Mouse (Mus musculus) limb, embryonic 15.5 days (tissue): ENCODE measurements at regions not wholly inside any gene's neighbourhood (a gene's known extent, or its start where the extent isn't known, plus 50 kb on each side); places are given as distances from the start of the nearest gene placed in this dataset.

ENCODE experiments used
- ATAC-seq: fragments of 200-750 bp; cut with Nextera tagmentation; 2 replicates; pipeline ENCODE4 v1.8.0; 2017; ENCODE audit warnings: low read depth, moderate TSS enrichment; ENCODE audit not compliant: insufficient number of reproducible peaks, low FRiP score, low TSS enrichment
- H3K27ac ChIP-seq: fragments of 300-500 bp; sonication (generic); 2 replicates; pipeline ENCODE4 v1.5.1; 2015; ENCODE audit warnings: moderate library complexity, mild to moderate bottlenecking, inconsistent platforms
- H3K27me3 ChIP-seq: fragments of 300-500 bp; sonication (generic); 2 replicates; pipeline ENCODE4 v1.6.1; 2015; ENCODE audit warnings: inconsistent platforms
- H3K36me3 ChIP-seq: fragments of 300-500 bp; sonication (generic); 2 replicates; pipeline ENCODE4 v1.6.1; 2015; ENCODE audit warnings: inconsistent platforms
- H3K4me1 ChIP-seq: fragments of 300-500 bp; sonication (generic); 2 replicates; pipeline ENCODE4 v1.6.1; 2015; ENCODE audit warnings: inconsistent platforms
- H3K4me2 ChIP-seq: fragments of 300-500 bp; sonication (generic); 2 replicates; pipeline ENCODE4 v1.6.1; 2015; ENCODE audit warnings: mild to moderate bottlenecking, inconsistent platforms
- H3K4me3 ChIP-seq: fragments of 300-500 bp; sonication (generic); 2 replicates; pipeline ENCODE4 v1.5.1; 2015; ENCODE audit warnings: mild to moderate bottlenecking, inconsistent platforms
- H3K9ac ChIP-seq: fragments of 300-500 bp; sonication (generic); 2 replicates; pipeline ENCODE4 v1.6.1; 2015; ENCODE audit warnings: inconsistent platforms
- H3K9me3 ChIP-seq: fragments of 300-500 bp; sonication (generic); 2 replicates; pipeline ENCODE4 v1.6.1; 2016; ENCODE audit warnings: inconsistent platforms
- WGBS: fragments of 180-500 bp; shearing (Covaris S2); methylation state at CpG from one replicate; pipeline ENCODE4 v1.1.7; 2015; 5-methylcytosine and 5-hydroxymethylcytosine counted together

DNA sequence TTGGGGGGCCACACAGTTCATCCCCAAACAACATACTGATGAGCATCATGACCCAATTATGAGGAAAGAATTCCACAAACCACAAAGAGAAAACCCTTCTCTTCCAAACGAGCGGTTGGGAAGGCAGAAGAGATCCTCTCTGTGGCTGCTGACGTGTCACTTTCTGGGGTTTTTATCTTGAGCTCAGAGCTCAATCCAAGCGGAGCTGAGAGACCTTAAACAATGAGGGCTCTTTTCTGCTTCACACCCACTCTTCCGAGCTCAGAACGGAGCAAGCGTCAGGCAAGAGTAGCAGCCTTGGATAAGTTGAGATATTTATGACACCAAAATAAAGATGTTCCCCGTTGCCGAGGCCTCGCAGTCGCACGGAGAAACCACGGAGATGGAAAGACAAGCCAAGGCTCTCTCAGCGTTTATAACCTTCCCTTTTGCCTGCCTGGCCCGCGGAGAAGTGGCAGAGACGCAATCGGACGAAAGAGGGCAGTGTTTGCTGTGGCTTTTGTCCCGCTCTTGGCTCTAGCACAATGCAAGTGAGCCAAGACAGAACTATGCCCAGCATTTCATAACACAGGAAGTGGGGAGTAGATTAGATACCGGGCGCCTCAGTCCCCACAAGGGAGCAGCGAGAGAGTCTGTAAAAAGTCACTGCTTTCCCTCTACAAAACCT is 100.7 kb downstream of the Chic2 start:
- WGBS = under 1% methylated on average over 23 of the region's 23 CpGs
- peak; percentile 82 for ATAC-seq
- Histone ChIP-seq H3K27me3 (0 out of 2 replicates have a peak, but pooled peaks cover 4% of the 10 kb centered on the region), H3K27ac (peak overlapping the region; percentile 86), H3K9me3 (no peaks in the 10 kb centered on the region), H3K4me2 (peak overlapping the region; percentile 46), H3K36me3 (no peaks in the 10 kb centered on the region), H3K4me3 (peak overlapping the region; percentile 31), H3K9ac (no peak overlapping the region), H3K4me1 (peaks cover 22% of the 10 kb centered on the region)

- no peak overlapping the region for H3K4me3 ChIP-seq
- H3K36me3 ChIP-seq = no peaks in the 10 kb centered on the region
- WGBS = 2% methylated on average over 13 of the region's 13 CpGs
- H3K4me2 ChIP-seq = peak overlapping the region; percentile 15; the same call in 1 of the 2 replicates
- no peak for ATAC-seq
- no peak overlapping the region for H3K9ac ChIP-seq
- H3K4me1 ChIP-seq = peaks cover 25% of the 10 kb centered on the region
- peak overlapping the region; percentile 11; the same call in 1 of the 2 replicates for H3K27ac ChIP-seq
- no peaks in the 10 kb centered on the region for H3K9me3 ChIP-seq
- H3K27me3 ChIP-seq = 0 out of 2 replicates have a peak, but pooled peaks cover 4% of the 10 kb centered on the region
These were observed 103.1 kb downstream of the Chic2 start for GRCm38 (mm10) chr5:74941426-74941825.

GRCm38 (mm10) chr5:74937416-74937940 is 107.1 kb downstream of the Chic2 start:
- Histone ChIP-seq H3K36me3 (no peaks in the 10 kb centered on the region), H3K9ac (no peak overlapping the region), H3K9me3 (no peaks in the 10 kb centered on the region), H3K27me3 (0 out of 2 replicates have a peak, but pooled peaks cover 4% of the 10 kb centered on the region), H3K4me3 (no peak overlapping the region), H3K4me2 (no peak overlapping the region), H3K4me1 (peaks cover 14% of the 10 kb centered on the region), H3K27ac (no peak overlapping the region)
- ATAC-seq = no peak
- 56% methylated on average over 7 of the region's 7 CpGs for WGBS

DNA sequence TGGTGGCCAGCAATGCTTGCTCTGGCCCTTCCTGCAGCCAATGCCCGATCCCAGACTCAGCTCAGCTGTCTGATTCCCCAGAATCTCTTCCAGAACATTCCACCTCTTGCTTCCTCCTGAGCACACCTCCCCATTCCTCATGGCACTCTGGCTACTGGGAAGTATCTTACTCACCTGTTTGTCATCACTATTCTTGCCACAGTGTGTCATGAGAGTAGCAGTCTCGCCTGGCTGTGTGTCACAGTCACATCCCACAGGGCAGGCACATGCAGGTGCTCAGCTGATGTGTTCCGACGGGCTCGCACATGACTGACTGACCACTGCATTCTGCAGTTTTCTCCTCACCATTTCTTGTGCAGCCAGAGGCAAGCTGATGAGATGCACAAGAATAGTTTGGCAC is 108.5 kb downstream of the Chic2 start:
- H3K27ac ChIP-seq = peak overlapping the region; percentile 50; the same call in 1 of the 2 replicates
- ATAC-seq = no peak
- H3K27me3 ChIP-seq = 0 out of 2 replicates have a peak, but pooled peaks cover 4% of the 10 kb centered on the region

DNA sequence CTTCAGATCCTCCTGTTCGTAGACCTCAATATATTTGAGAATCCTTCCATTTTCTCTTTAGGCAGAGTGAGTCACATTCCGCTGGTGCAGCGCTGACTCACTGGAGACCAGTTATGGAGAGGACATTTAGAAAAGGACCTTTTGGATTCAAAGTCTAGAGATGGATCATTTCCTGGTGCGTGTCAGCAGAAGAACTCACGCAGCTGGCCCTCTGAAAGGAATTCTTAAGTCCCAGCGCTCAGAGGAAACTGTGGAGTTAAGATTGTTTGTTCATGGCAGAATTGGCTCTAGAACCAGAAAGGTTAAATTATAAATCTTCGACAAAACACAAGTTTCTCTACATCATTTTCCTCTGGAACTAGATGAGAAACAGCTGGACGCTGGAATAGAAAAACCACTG is 108.9 kb downstream of the Chic2 start:
- no peak overlapping the region for H3K4me3 ChIP-seq
- H3K9ac ChIP-seq = no peak overlapping the region
- no peak for ATAC-seq
- no peaks in the 10 kb centered on the region for H3K9me3 ChIP-seq
- no peak overlapping the region for H3K4me2 ChIP-seq
- 0 out of 2 replicates have a peak, but pooled peaks cover 4% of the 10 kb centered on the region for H3K27me3 ChIP-seq
- no peaks in the 10 kb centered on the region for H3K36me3 ChIP-seq
- peaks cover 12% of the 10 kb centered on the region; the same call in 1 of the 2 replicates for H3K4me1 ChIP-seq
- H3K27ac ChIP-seq = peak overlapping the region; percentile 50; the same call in 1 of the 2 replicates
- 59% methylated on average over 8 of the region's 8 CpGs for WGBS

More for the DNA sequence above, 108.5 kb downstream of the Chic2 start:
- H3K4me1 ChIP-seq = peaks cover 14% of the 10 kb centered on the region
- no peak overlapping the region for H3K4me2 ChIP-seq
- H3K9ac ChIP-seq = no peak overlapping the region
- H3K9me3 ChIP-seq = no peaks in the 10 kb centered on the region
- no peaks in the 10 kb centered on the region for H3K36me3 ChIP-seq
- WGBS = 70% methylated on average over 5 of the region's 5 CpGs
- H3K4me3 ChIP-seq = no peak overlapping the region

DNA sequence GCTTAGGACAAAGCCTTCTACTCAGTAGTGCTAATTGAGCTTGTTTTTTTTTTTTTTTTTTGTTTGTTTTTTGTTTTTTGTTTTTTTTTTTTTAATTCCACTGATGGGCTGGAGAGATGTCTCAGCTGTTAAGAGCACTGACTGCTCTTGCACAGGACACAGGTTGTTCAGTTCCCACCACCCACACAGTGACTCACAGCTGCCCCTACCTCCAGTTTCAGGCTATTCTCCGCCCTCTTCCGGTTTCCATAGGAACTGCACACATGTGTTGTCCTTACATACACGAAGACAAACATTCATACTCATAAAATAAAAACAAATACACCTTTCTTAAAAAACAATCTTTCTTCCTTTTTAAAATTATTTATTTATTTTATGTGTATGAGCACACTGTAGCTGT is 111.3 kb downstream of the Chic2 start:
- Histone ChIP-seq H3K9me3 (no peaks in the 10 kb centered on the region), H3K27me3 (no peaks in the 10 kb centered on the region), H3K4me2 (no peak overlapping the region), H3K4me3 (no peak overlapping the region), H3K4me1 (peaks cover 12% of the 10 kb centered on the region; the same call in 1 of the 2 replicates), H3K36me3 (no peaks in the 10 kb centered on the region), H3K9ac (no peak overlapping the region), H3K27ac (no peak overlapping the region)
- no peak for ATAC-seq
- 85% methylated on average over 3 of the region's 3 CpGs for WGBS

DNA sequence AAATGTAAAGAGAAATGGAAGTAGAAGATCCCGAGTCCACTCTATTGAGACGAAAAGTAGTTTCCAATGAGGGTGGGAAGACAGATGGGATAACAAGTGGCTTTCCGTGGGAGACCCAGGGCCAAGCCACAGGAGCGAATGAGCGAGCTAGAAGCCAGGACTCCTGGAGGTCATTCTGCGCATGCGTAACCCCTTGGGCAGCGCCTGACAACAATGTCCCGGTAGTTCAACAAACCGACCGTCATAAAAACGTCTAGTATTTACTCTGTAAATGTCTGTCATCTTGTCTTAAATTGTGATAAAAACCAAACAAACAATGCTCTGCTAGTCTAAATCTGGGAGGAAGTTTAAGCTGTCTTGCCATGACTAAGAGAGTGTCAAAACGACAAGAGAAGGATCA is 112.4 kb downstream of the Chic2 start:
- Histone ChIP-seq H3K4me1 (peaks cover 10% of the 10 kb centered on the region; the same call in 1 of the 2 replicates), H3K4me3 (no peak overlapping the region), H3K27me3 (no peaks in the 10 kb centered on the region), H3K9me3 (no peaks in the 10 kb centered on the region), H3K36me3 (no peaks in the 10 kb centered on the region), H3K27ac (no peak overlapping the region), H3K4me2 (0 out of 2 replicates have a peak overlapping the region, but pooled peaks have one; percentile 17), H3K9ac (no peak overlapping the region)
- ATAC-seq = no peak
- 66% methylated on average over 13 of the region's 13 CpGs for WGBS

GRCm38 (mm10) chr5:74931765-74932164 is 112.8 kb downstream of the Chic2 start:
- Histone ChIP-seq H3K4me2 (peak overlapping the region; percentile 17; the same call in 1 of the 2 replicates), H3K9me3 (no peaks in the 10 kb centered on the region)
- WGBS = 37% methylated on average over 12 of the region's 12 CpGs

GRCm38 (mm10) chr5:74927543-74927942 is 117.0 kb downstream of the Chic2 start:
- H3K4me3 ChIP-seq = no peak overlapping the region
- no peaks in the 10 kb centered on the region for H3K36me3 ChIP-seq
- no peak overlapping the region for H3K27ac ChIP-seq
- H3K9me3 ChIP-seq = no peaks in the 10 kb centered on the region
- H3K9ac ChIP-seq = no peak overlapping the region
- H3K4me1 ChIP-seq = peaks cover 14% of the 10 kb centered on the region
- H3K27me3 ChIP-seq = no peaks in the 10 kb centered on the region
- no peak overlapping the region for H3K4me2 ChIP-seq
- no peak for ATAC-seq
- WGBS = 87% methylated on average over 2 of the region's 2 CpGs

More at GRCm38 (mm10) chr5:74931765-74932164, 112.8 kb downstream of the Chic2 start:
- H3K27me3 ChIP-seq = no peaks in the 10 kb centered on the region
- no peak overlapping the region for H3K27ac ChIP-seq
- peaks cover 10% of the 10 kb centered on the region; the same call in 1 of the 2 replicates for H3K4me1 ChIP-seq
- H3K4me3 ChIP-seq = no peak overlapping the region
- no peaks in the 10 kb centered on the region for H3K36me3 ChIP-seq
- no peak overlapping the region for H3K9ac ChIP-seq
- no peak for ATAC-seq

GRCm38 (mm10) chr5:74925769-74926168 is 118.8 kb downstream of the Chic2 start:
- H3K27ac ChIP-seq = no peak overlapping the region
- H3K9ac ChIP-seq = no peak overlapping the region
- no peak overlapping the region for H3K4me2 ChIP-seq
- no peaks in the 10 kb centered on the region for H3K9me3 ChIP-seq
- 90% methylated on average over 10 of the region's 10 CpGs for WGBS
- no peaks in the 10 kb centered on the region for H3K27me3 ChIP-seq
- no peaks in the 10 kb centered on the region for H3K36me3 ChIP-seq
- ATAC-seq = no peak
- H3K4me1 ChIP-seq = peaks cover 7% of the 10 kb centered on the region
- no peak overlapping the region for H3K4me3 ChIP-seq

DNA sequence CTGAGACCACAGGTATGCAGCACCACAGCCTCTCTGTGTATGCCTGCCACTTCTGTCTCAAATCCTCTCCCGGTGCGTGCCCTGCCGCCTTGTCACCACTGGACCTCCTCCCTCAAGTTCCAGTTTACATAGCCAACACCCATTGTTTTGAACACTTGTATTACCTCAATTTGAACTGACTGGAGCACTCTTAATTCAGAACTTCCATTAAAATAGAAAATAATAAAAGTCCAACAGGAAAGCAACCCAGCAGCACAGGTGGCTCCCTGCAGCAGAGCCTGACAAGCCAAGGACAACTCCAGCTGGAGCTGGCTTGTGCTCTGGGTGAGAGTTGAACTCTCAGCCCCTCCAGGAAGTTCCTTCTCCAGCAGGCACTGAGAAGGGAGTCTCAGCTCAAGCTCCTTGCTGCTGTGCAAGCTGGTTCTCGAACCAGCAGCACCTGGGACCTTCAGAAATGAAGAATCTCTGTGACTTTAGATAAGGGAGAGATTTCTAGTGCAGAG is 120.5 kb downstream of the Chic2 start:
- Histone ChIP-seq H3K4me2 (no peak overlapping the region), H3K4me1 (peaks cover 7% of the 10 kb centered on the region), H3K4me3 (no peak overlapping the region), H3K36me3 (no peaks in the 10 kb centered on the region), H3K27me3 (no peaks in the 10 kb centered on the region), H3K9me3 (no peaks in the 10 kb centered on the region), H3K27ac (no peak overlapping the region), H3K9ac (no peak overlapping the region)
- 78% methylated on average over 4 of the region's 4 CpGs for WGBS
- no peak for ATAC-seq

- no peak overlapping the region; the same call in 1 of the 2 replicates for H3K27ac ChIP-seq
- no peaks in the 10 kb centered on the region for H3K27me3 ChIP-seq
- H3K4me1 ChIP-seq = peaks cover 7% of the 10 kb centered on the region
- H3K36me3 ChIP-seq = no peaks in the 10 kb centered on the region
- no peaks in the 10 kb centered on the region for H3K9me3 ChIP-seq
- no peak overlapping the region for H3K4me3 ChIP-seq
- no peak overlapping the region for H3K9ac ChIP-seq
- H3K4me2 ChIP-seq = no peak overlapping the region
- ATAC-seq = no peak
- 62% methylated on average over 2 of the region's 2 CpGs for WGBS
These were observed 121.2 kb downstream of the Chic2 start for GRCm38 (mm10) chr5:74923337-74923736.
